Mouse (Mus musculus) testis, adult 2 months (tissue): ENCODE results near the gene Elfn1. TPM values are rescaled to one million over a fixed set of nuclear protein-coding genes. Genes with fewer than 3 reads are reported as not detected.

Experiments used
- H3K27ac ChIP-seq: fragments of 200-500 bp; 2 replicates; pipeline ENCODE4 v1.5.1; 2012; ENCODE audit warnings: low read depth, low read length; ENCODE audit not compliant: control insufficient read depth, insufficient read depth
- H3K27me3 ChIP-seq: fragments of 200-500 bp; 2 replicates; pipeline ENCODE4 v1.6.1; 2012; ENCODE audit warnings: mild to moderate bottlenecking, low read length, moderate library complexity; ENCODE audit not compliant: control insufficient read depth, insufficient read depth
- H3K36me3 ChIP-seq: fragments of 200-500 bp; 2 replicates; pipeline ENCODE4 v1.6.1; 2012; ENCODE audit warnings: mild to moderate bottlenecking, low read length; ENCODE audit not compliant: control insufficient read depth, insufficient read depth
- H3K4me1 ChIP-seq: fragments of 200-500 bp; 2 replicates; pipeline ENCODE4 v1.6.1; 2012; ENCODE audit warnings: low read length; ENCODE audit not compliant: control insufficient read depth, insufficient read depth
- H3K4me3 ChIP-seq: fragments of 200-500 bp; 2 replicates; pipeline ENCODE4 v1.5.1; 2012; ENCODE audit warnings: low read depth, mild to moderate bottlenecking, low read length, moderate library complexity, mixed read lengths; ENCODE audit not compliant: control insufficient read depth
- CTCF ChIP-seq: fragments of 200-500 bp; IDR thresholded peaks from 2 replicates; pipeline ENCODE4 v1.5.1; 2012; ENCODE audit warnings: low read depth, mild to moderate bottlenecking, inconsistent platforms, low read length, moderate library complexity; ENCODE audit not compliant: control insufficient read depth, insufficient read depth, insufficient replicate concordance
- POLR2A ChIP-seq: fragments of 200-500 bp; IDR thresholded peaks from 2 replicates; pipeline ENCODE4 v1.6.1; 2012; ENCODE audit warnings: low read depth, mild to moderate bottlenecking, inconsistent platforms, low read length, moderate library complexity; ENCODE audit not compliant: control insufficient read depth
- polyA plus RNA-seq: library from polyadenylated mRNA; depleted of rRNA; stranded (reverse); fragments of >200 nt; gene quantifications from 2 replicates; pipeline ENCODE4 v1.2.3, GENCODE M21; 2012

Elfn1 gene
- polyA plus RNA-seq, 1 experiment, result 55.6 TPM

GRCm38 (mm10) chr5:139956859-139957258 lies 49.1 kb downstream of the Elfn1 start:
- Histone ChIP-seq H3K4me3 (no peak overlapping the region), H3K4me1 (no peaks in the 10 kb centered on the region), H3K27ac (no peak overlapping the region), H3K27me3 (no peaks in the 10 kb centered on the region), H3K36me3 (no peaks in the 10 kb centered on the region)
- TF ChIP-seq POLR2A (no peak), CTCF (no peak)

- Histone ChIP-seq H3K36me3 (no peaks in the 10 kb centered on the region), H3K4me1 (no peaks in the 10 kb centered on the region), H3K27me3 (no peaks in the 10 kb centered on the region), H3K4me3 (no peak overlapping the region), H3K27ac (no peak overlapping the region)
- TF ChIP-seq POLR2A (no peak), CTCF (no peak)
Measured at GRCm38 (mm10) chr5:139959741-139960140, 52.0 kb downstream of the Elfn1 start.

GRCm38 (mm10) chr5:139964391-139964790 lies 56.6 kb downstream of the Elfn1 start:
- Histone ChIP-seq H3K27ac (no peak overlapping the region), H3K27me3 (no peaks in the 10 kb centered on the region), H3K36me3 (no peaks in the 10 kb centered on the region), H3K4me1 (no peaks in the 10 kb centered on the region), H3K4me3 (no peak overlapping the region)
- TF ChIP-seq POLR2A, result no peak
- no peak for TF ChIP-seq CTCF

GRCm38 (mm10) chr5:139965596-139965995 lies 57.9 kb downstream of the Elfn1 start:
- Histone ChIP-seq H3K27me3 (no peaks in the 10 kb centered on the region), H3K36me3 (no peaks in the 10 kb centered on the region), H3K4me3 (no peak overlapping the region), H3K27ac (no peak overlapping the region), H3K4me1 (no peaks in the 10 kb centered on the region)
- TF ChIP-seq POLR2A (no peak), CTCF (no peak)

- no peaks in the 10 kb centered on the region for H3K36me3 ChIP-seq
- peaks cover 5% of the 10 kb centered on the region for H3K4me1 ChIP-seq
- H3K4me3 ChIP-seq, result no peak overlapping the region
- no peak overlapping the region for H3K27ac ChIP-seq
- no peaks in the 10 kb centered on the region for H3K27me3 ChIP-seq
- no peak for TF ChIP-seq POLR2A
- TF ChIP-seq CTCF, result no peak
Measured at GRCm38 (mm10) chr5:139969151-139969948, 61.6 kb downstream of the Elfn1 start.

GRCm38 (mm10) chr5:139970186-139970631 lies 62.5 kb downstream of the Elfn1 start:
- no peaks in the 10 kb centered on the region for H3K27me3 ChIP-seq
- H3K36me3 ChIP-seq, result no peaks in the 10 kb centered on the region
- H3K4me3 ChIP-seq, result no peak overlapping the region
- H3K4me1 ChIP-seq, result peaks cover 5% of the 10 kb centered on the region
- TF ChIP-seq CTCF (no peak), POLR2A (no peak)
- no peak overlapping the region for H3K27ac ChIP-seq

GRCm38 (mm10) chr5:139976584-139976983 lies 68.8 kb downstream of the Elfn1 start:
- Histone ChIP-seq H3K4me1 (peaks cover 5% of the 10 kb centered on the region), H3K36me3 (no peaks in the 10 kb centered on the region), H3K27ac (no peak overlapping the region), H3K27me3 (no peaks in the 10 kb centered on the region), H3K4me3 (no peak overlapping the region)
- TF ChIP-seq POLR2A (no peak), CTCF (no peak)

GRCm38 (mm10) chr5:139977476-139977875 lies 69.7 kb downstream of the Elfn1 start:
- Histone ChIP-seq H3K27me3 (no peaks in the 10 kb centered on the region), H3K4me3 (no peak overlapping the region), H3K4me1 (peaks cover 5% of the 10 kb centered on the region), H3K36me3 (no peaks in the 10 kb centered on the region), H3K27ac (no peak overlapping the region)
- TF ChIP-seq POLR2A, result no peak
- no peak for TF ChIP-seq CTCF
